Mouse (Mus musculus) NIH3T3 (cell line): ENCODE results near the gene Apobec3.

Experiments used
- DNase-seq: peaks from one replicate; pipeline ENCODE4 v3.0.0-alpha.2; 2012; ENCODE audit warnings: low read depth

The Apobec3 gene

GRCm38 (mm10) chr15:79951226-79951625 lies 59.8 kb downstream of the Apobec3 start:
- no peak for DNase-seq

- DNase-seq, result no peak
These were observed 60.5 kb downstream of the Apobec3 start for GRCm38 (mm10) chr15:79951730-79952503.

- no peak for DNase-seq
These were observed 61.2 kb downstream of the Apobec3 start for GRCm38 (mm10) chr15:79952504-79953231.

DNA sequence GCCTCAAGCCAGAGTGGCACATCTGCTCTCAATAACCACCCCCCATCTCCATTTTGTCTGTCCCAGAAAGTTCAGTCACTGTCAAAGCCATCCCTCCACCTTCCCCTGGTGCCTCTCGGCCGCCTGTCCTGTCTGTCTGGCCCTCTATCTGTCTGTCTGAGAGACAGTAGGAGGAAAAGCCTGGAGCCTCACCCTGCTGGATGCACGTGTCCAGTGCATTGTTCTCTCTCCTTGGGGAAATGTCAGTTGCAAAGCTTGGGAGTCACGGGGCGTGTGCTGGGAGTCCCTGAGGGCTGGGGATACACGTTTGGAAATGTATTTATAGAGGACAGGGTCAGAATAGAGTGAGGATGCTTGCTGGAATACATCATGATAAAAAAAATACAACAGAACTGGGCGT lies 62.0 kb downstream of the Apobec3 start:
- DNase-seq, result no peak

GRCm38 (mm10) chr15:79956559-79956958 lies 65.1 kb downstream of the Apobec3 start:
- DNase-seq, result no peak

DNA sequence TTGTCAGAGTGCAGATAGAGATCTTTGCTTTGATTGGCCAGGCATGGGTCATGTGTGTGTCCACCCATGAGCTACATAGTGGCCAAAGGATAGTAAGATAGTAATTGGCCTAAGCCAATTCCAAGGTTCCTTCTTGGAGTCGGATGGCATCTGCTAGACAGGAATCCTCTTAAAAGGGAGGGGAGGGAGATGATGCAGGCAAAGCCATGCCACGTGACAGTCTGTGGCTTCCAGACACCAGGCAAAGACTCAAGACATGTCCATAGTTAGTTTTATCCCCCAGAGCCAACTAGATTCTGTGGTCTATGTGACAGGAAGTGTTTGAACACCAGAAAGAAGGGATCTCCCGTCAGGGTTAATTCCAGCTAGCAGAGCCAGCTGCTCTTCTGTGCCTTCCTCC lies 67.0 kb downstream of the Apobec3 start:
- no peak for DNase-seq

DNA sequence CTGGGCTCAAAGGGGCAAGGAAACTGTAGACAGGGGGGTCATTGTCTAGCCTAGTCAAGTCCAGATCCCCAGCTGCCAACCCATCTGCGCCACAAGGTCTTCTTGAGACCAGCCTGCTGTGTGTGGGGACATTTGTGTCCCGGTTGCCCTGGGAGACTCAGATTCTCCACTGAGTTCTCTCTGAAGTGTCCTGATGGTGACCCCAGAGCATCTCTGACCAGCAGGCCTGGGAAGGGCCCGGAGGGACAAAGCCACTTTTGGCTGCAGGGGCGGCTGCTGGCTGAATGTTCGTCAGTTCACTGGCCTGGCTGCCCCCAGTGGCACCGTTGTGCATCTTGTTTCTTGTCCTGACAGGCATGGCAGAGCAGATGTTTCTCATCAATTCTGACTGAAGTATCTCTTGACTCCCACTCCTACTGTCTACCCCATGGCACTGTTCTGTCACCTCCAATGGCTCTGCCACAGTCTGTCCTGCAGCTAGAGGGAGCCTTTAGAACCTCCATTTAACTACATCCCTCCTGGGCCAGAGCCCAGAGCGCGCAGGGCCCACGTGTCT lies 70.0 kb downstream of the Apobec3 start:
- no peak for DNase-seq

- no peak for DNase-seq
These were observed 71.2 kb downstream of the Apobec3 start for GRCm38 (mm10) chr15:79962661-79963060.

GRCm38 (mm10) chr15:79964376-79964775 lies 72.9 kb downstream of the Apobec3 start:
- DNase-seq, result no peak
